Mouse (Mus musculus) gastrocnemius, adult 2 months (tissue): Measurements from ENCODE around the gene Cnnm2. TPM values are rescaled to one million over a fixed set of nuclear protein-coding genes. Genes with fewer than 3 reads are reported as not detected.
A peak's percentile ranks its signal among the peaks of the same experiment; 100 is the strongest.

Source experiments
- DNase-seq: peaks from one replicate; pipeline ENCODE4 v3.0.0; 2022
- H3K27ac ChIP-seq: fragments of 200-600 bp; 2 replicates; pipeline ENCODE4 v1.8.1; 2022; ENCODE audit warnings: mild to moderate bottlenecking
- H3K4me3 ChIP-seq: fragments of 200-600 bp; 2 replicates; pipeline ENCODE4 v1.8.1; 2022; ENCODE audit warnings: mild to moderate bottlenecking, moderate library complexity
- CTCF ChIP-seq: fragments of 200-600 bp; IDR thresholded peaks from 2 replicates; pipeline ENCODE4 v1.8.1; 2022; ENCODE audit warnings: antibody characterized with exemption, mild to moderate bottlenecking, moderate library complexity
- intact Hi-C: fragments of 180-260 bp; cut with DNase I; formaldehyde crosslinking; loops from one replicate; pipeline ENCODE4 v1.15.1; 2025
- total RNA-seq, 2 experiments: library from RNA; stranded (reverse); gene quantifications; 2 replicates each; pipeline ENCODE4 v1.2.3; 2021

Gene Cnnm2
- total RNA-seq, 2 experiments from 2014 or later: 2.7 to 3.6 TPM

DNA sequence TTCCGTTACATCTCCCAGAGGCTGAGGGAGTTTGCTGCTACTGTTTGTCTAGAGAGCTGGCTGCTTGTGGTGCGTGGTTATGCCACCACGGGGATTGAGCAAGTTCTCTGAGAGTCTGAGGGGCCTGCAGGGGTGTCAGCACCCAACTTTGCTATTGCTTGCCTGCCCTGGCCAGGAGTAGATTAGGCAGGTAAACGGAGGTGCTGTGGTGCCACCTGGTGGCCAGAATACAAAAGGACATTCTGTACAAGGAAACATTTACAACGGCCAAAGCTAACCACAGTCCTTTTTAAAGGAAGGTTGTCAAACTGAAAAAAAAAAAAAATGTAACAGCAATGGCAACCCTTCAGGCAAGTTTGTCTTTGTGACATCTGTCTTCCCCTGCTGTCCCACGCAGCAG lies 108.1 kb downstream of the Cnnm2 start:
- Histone ChIP-seq H3K27ac (no peak overlapping the region), H3K4me3 (no peak overlapping the region)
- peak; percentile 83 for DNase-seq
- peak; percentile 90 for TF ChIP-seq CTCF
- intact Hi-C loops: loop anchor here (1.0 to 10.0 kb wide), 2 partner anchors 109 to 285 kb away; no protein-coding TSS in a partner anchor

DNA sequence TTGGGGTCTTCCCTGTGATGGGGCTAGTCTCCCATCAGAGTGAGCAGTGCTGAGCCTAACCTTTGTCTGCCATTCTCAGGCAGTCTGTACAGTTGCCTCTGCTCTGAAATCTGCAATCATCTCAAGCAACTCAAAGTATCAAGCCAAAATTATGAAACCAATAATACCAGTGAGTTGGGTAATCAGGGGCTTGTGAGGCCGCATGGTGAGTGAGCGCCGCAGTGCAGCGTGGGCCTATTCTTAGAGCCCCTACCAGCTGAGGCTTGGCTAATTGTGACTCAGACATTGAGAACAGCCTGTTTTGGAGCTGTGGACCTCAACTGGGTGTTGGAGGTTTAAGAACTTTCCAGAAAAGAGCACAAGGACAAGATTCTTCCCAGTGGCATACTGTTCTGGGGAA lies 109.7 kb downstream of the Cnnm2 start:
- no peak overlapping the region for H3K27ac ChIP-seq
- H3K4me3 ChIP-seq: no peak overlapping the region
- intact Hi-C loops: loop anchor here (2.0 kb wide), 1 partner anchor 200 kb away; no protein-coding TSS in a partner anchor
- DNase-seq: no peak
- TF ChIP-seq CTCF: no peak

DNA sequence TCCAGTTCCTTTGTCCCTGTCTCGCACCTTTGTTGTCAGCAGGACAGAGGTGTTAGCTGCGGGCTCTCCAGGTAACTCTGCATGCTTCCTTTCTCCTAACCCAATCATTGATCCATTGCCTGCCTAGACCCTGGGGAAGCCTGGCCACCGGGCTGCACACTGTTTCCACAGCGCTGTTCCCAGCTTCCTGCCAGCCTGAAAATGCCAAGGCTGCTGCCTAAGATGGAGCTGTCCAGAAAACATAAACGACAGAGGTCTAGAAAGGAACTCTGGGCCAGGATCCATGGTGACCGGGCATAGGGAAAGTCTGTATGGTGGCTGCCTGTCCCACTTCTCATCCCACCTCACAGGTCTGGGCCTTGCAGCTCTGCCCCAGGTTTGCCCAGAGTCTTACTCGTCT lies 110.3 kb downstream of the Cnnm2 start:
- Histone ChIP-seq H3K27ac (no peak overlapping the region), H3K4me3 (no peak overlapping the region)
- no peak for DNase-seq
- intact Hi-C loops: loop anchor here (2.0 kb wide), 1 partner anchor 201 kb away; no protein-coding TSS in a partner anchor
- no peak for TF ChIP-seq CTCF

DNA sequence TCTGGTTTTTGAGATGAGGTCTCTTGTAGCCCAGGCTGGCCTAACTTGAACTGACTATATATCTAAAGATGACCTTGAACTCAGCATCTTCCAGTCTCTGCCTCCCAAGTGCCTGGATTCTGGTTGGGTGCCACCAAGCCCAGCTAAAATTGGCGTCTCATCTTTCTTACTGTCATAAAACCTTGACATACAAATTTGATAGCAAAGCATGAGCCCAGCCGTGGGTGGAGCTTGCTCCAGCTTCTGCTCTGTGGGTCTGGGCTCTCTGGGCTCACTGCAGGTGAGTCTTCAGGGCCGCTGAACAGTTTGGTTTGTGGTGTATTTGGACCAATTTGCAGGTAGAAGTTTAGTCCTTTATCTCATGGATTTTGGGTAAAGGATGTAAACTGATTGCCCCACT lies 112.5 kb downstream of the Cnnm2 start:
- intact Hi-C loops: no loop called here
- no peak for DNase-seq
- no peak overlapping the region for H3K27ac ChIP-seq
- no peak overlapping the region for H3K4me3 ChIP-seq
- TF ChIP-seq CTCF: no peak

DNA sequence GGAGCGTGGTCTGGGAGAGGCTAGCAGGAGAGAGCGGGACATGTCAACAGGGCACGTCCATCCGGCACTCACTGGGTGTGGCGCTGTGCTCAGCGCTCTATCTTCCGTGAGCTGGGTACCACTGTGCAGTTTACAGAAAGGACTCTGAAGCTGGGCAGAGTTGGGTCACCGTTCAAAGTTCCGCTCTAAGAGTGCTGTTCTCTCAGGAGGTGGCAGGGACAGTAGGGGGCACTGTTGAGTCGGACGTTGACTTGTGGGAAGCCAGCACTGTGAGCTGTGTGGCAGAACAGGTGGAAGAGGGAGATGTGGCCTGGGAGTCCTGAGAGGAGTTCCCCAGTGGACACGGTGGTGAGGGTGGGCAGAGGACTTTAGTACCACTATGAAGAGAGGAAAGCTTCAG lies 114.4 kb downstream of the Cnnm2 start:
- TF ChIP-seq CTCF: peak; percentile 96
- Histone ChIP-seq H3K27ac (no peak overlapping the region), H3K4me3 (no peak overlapping the region)
- intact Hi-C loops: loop anchor here (1.0 kb wide), 1 partner anchor 116 kb away; no protein-coding TSS in a partner anchor
- DNase-seq: peak; percentile 90

DNA sequence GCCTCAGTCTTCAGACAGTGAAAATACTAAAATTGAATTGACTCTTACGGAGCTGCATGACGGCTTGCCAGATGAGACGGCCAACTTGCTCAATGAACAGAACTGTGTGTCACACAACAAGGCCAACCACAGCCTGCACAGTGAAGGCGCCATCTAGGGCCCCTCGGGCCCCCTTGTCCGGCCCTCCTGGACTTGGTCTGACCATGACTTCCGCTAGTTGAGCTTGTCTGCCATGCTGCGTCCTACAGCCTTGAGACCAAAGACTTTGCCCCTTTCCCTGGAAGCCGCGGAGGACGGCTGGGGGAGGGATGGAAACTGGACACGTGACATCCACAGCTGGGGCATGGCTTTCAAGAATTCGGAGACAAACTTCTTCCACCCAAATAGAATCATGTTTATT lies 116.5 kb downstream of the Cnnm2 start:
- no peak overlapping the region for H3K27ac ChIP-seq
- no peak for DNase-seq
- TF ChIP-seq CTCF: no peak
- intact Hi-C loops: no loop called here
- H3K4me3 ChIP-seq: no peak overlapping the region

DNA sequence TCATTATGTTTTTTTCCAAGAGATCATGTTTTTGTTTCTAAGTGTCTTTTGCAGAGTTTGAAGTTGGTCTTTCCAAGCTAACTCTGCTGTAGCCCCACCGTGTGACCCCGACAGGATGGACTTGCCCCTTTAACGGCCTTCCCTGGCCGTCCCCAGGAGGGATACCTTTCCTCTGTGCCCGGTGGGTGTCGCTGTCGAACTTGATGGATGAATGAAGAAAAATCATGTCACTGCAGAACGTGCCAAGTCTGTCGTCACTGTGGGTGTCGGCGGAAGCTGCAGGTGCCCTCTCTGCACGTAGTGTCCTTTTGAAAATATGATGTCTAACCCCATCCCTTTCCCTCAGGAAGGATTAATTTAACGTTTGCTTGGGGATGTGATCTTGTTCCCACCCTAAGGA lies 117.0 kb downstream of the Cnnm2 start:
- intact Hi-C loops: no loop called here
- Histone ChIP-seq H3K4me3 (no peak overlapping the region), H3K27ac (no peak overlapping the region)
- peak; percentile 62 for TF ChIP-seq CTCF
- DNase-seq: peak; percentile 84

DNA sequence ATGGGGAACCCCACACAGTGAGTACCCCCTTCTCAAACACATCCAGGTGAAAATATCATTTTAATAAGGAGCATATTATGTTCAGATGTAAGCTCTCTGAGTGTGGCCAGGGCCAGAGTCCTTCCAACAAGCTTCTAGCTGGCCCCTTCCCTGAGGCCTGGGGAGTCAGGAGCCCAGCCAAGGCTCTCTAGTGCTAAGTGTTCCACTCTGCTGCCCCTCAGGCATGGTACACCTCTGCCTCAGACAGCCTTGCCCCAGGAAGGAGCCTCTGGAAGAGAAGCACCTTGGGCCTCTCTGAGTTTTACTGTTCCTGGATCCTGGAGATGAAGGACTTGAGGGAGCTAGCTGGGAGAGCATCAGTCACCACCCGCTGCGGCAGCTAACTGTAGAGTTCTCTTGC lies 118.5 kb downstream of the Cnnm2 start:
- intact Hi-C loops: no loop called here
- no peak for DNase-seq
- no peak for TF ChIP-seq CTCF
- H3K27ac ChIP-seq: no peak overlapping the region
- H3K4me3 ChIP-seq: no peak overlapping the region

DNA sequence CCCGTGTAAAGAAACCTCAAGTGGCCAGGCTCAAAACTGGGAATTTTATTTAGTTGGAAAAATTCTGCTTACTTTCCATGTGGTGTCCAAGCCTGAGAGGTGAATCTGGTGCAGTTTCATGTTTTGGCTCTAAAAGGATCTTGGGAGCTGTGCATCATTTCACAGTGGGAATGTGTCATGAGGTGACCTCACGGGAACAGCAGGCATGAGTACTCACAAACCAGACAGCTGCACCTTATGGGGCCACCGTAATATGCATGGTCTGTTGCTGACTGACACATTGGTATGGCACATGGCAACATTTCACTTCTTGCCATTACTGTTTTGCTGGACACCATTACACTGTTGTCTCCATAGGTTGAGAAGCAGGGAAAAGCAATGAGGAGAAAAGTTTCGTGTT lies 124.0 kb downstream of the Cnnm2 start:
- DNase-seq: no peak
- intact Hi-C loops: no loop called here
- Histone ChIP-seq H3K27ac (peak overlapping the region; percentile 54), H3K4me3 (no peak overlapping the region)
- TF ChIP-seq CTCF: no peak

DNA sequence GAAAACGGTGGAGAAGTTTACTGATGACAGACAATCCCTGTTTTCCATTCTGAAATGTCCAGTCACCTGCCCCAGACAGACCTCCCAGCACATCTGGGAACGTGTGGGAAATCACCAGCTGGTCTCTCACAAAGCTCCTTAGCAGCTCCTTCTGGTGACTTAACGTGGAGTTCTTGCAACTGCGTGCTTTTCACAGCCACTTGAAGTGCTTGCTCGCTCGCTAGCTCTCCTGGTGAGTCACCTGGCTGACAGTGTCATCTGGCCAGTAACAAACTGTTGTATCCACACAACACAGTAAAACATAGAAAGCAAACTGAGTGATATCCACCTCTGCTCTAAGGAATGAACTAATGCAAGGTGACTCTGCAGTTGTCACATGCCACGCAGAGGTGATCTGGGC lies 125.4 kb downstream of the Cnnm2 start:
- no peak for DNase-seq

DNA sequence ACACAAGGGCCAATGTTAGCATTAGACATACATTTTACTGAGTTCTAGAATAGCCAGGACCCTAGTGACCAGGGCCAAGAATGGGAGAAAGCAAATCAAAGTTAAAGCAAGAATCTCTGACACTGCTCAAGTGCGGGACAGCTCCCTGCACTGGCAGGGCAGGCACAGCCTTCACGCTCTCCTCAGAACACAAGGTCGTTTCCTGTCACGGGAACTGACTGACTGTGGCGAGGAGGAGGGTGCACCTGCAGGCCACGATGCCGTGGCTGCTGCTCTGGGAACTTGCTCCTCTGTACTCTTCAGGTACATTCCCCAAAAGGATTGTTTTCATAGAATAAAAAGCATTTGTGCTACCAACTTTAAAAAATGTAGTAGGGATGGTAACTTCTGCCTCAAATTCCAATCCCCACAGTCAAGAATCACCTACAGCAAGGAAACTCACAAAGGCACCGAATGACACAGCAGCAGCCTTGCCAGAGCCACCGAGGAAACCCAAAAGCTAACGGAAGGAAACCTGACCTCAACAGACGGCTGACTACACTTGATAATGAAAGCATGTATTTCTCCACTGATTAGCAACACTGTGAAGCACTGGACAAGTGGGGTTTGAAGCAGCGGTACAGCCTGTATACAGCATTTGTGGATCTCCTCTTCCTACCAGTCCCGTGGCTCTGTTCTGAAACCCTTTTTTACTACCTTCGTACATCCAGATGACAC lies 126.6 kb downstream of the Cnnm2 start:
- DNase-seq: peak; percentile 10
- intact Hi-C loops: no loop called here
- no peak for TF ChIP-seq CTCF
- Histone ChIP-seq H3K27ac (no peak overlapping the region), H3K4me3 (no peak overlapping the region)

More for the DNA sequence above, 125.4 kb downstream of the Cnnm2 start:
- TF ChIP-seq CTCF: no peak
- Histone ChIP-seq H3K27ac (peak overlapping the region; percentile 38), H3K4me3 (no peak overlapping the region)
- intact Hi-C loops: no loop called here

DNA sequence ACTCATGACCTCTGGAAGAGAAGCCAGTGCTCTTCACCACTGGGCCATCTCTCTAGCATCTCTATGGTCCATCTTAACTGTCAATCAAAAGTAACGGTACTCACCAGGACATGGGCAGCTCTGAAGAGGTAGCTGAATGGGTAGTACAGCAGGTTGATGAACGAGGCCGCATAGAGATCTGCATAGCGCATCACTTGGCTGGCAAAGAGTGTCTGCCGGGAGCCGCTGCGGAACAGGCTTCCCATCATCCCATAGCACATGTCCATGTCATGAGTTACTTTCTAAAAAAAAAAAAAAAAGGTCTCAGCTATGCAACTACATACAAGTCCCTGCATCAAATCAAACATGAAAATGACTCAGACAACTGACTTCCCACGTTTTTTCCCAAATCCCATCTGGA lies 128.3 kb downstream of the Cnnm2 start:
- Histone ChIP-seq H3K4me3 (no peak overlapping the region), H3K27ac (no peak overlapping the region)
- no peak for TF ChIP-seq CTCF
- intact Hi-C loops: no loop called here
- no peak for DNase-seq

DNA sequence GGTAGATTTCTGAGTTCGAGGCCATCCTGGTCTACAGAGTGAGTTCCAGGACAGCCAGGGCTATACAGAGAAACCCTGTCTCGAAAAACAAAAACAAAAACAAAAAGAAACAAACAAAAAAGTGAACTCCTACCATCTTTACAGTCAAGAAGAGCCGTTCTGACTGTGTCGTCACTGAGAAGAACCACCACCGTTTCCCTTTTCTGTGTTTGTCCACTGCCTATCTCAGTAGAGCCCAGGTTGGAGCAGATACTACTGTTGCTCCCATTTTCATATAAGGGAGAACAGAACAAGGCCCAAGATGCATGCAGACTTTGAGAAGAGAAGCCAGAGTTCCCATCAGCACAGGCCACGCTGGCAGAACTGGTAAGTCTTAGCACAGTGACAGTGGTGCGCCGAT lies 129.3 kb downstream of the Cnnm2 start:
- H3K27ac ChIP-seq: no peak overlapping the region
- H3K4me3 ChIP-seq: no peak overlapping the region
- no peak for DNase-seq
- no peak for TF ChIP-seq CTCF
- intact Hi-C loops: no loop called here

DNA sequence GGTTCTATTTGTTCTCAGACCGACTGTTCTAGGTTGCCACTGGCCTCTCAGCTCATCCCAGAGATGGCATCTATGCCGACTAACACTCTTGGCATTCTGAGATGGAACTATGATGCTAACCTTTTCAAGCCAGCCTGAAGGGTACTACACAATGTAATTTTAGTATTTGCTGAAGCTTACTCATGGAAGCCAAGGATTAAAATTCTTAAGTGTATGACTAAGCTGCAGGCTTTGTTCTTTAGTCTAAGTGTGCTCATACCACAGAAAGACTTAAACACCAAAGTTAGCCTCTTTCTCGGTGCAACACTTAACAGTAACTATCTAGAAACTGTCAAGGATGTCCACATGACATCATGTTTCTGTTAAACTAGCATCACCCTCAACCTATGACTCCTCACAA lies 131.5 kb downstream of the Cnnm2 start:
- no peak for TF ChIP-seq CTCF
- DNase-seq: no peak
- Histone ChIP-seq H3K27ac (no peak overlapping the region), H3K4me3 (no peak overlapping the region)
- intact Hi-C loops: no loop called here
